Mouse (Mus musculus) hindbrain, embryonic 15.5 days (tissue): ENCODE measurements around the gene Hsd17b3. TPM values are rescaled to one million over a fixed set of nuclear protein-coding genes. Genes with fewer than 3 reads are reported as not detected.

Experiments used
- ATAC-seq: fragments of 200-750 bp; cut with Nextera tagmentation; 2 replicates; pipeline ENCODE4 v1.8.0; 2017; ENCODE audit warnings: low read depth, moderate number of reproducible peaks, moderate TSS enrichment; ENCODE audit not compliant: low FRiP score
- H3K27ac ChIP-seq: fragments of 300-500 bp; sonication (generic); replicated peaks from 2 replicates; pipeline ENCODE4 v1.5.1; 2015; ENCODE audit warnings: mild to moderate bottlenecking, inconsistent platforms
- H3K27me3 ChIP-seq: fragments of 300-500 bp; sonication (generic); 2 replicates; pipeline ENCODE4 v1.6.1; 2015; ENCODE audit warnings: control low read depth, inconsistent platforms
- H3K36me3 ChIP-seq: fragments of 300-500 bp; sonication (generic); 2 replicates; pipeline ENCODE4 v1.6.1; 2015; ENCODE audit warnings: control low read depth, inconsistent platforms
- H3K4me1 ChIP-seq: fragments of 300-500 bp; sonication (generic); replicated peaks from 2 replicates; pipeline ENCODE4 v1.6.1; 2015; ENCODE audit warnings: control low read depth, inconsistent platforms
- H3K4me2 ChIP-seq: fragments of 300-500 bp; sonication (generic); 2 replicates; pipeline ENCODE4 v1.6.1; 2015; ENCODE audit warnings: moderate library complexity, mild to moderate bottlenecking, inconsistent platforms
- H3K4me3 ChIP-seq: fragments of 300-500 bp; sonication (generic); 2 replicates; pipeline ENCODE4 v1.5.1; 2015; ENCODE audit warnings: mild to moderate bottlenecking, inconsistent platforms
- H3K9ac ChIP-seq: fragments of 300-500 bp; sonication (generic); 2 replicates; pipeline ENCODE4 v1.6.1; 2015; ENCODE audit warnings: inconsistent platforms
- H3K9me3 ChIP-seq: fragments of 300-500 bp; sonication (generic); 2 replicates; pipeline ENCODE4 v1.6.1; 2016; ENCODE audit warnings: control low read depth, inconsistent platforms
- WGBS: fragments of 180-500 bp; shearing (Covaris S2); methylation state at CpG from one replicate; pipeline ENCODE4 v1.1.7; 2015; 5-methylcytosine and 5-hydroxymethylcytosine counted together
- polyA plus RNA-seq: library from polyadenylated mRNA; unstranded; fragments of >200 nt; fragmentation: Nextera tagmentation; extraction: Ambion mirVana; gene quantifications from 2 replicates; pipeline ENCODE4 v1.2.1, GENCODE M21; 2015

The Hsd17b3 gene
- not detected in 2 replicates for polyA plus RNA-seq

DNA sequence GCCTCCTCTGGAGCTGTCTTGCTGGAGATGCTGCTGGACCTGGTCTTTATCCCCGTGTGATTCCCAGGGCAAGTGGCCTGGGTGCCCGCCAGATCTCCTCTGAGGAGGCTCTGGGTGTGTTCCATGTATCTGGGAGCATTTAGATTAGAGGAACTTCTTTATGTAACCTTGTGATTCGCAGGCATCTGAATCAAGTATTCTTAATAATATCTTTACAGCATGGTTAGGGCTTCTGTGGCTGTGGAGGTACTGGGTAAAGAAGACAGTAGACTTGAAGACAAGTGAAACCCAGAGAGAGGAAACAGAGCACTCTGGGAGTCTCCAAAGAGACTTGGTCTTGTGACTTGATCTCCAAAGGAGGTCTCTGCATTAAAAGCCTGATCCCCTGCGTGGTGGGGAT, at the start of gene Hsd17b3:
Hsd17b3 (minus strand) TSS at position 101 of the 400 bp plus-strand sequence.
- Histone ChIP-seq H3K36me3 (no peaks in the 10 kb centered on the region), H3K27ac (no peak within 1 kb of the TSS), H3K4me2 (no peak within 1 kb of the TSS), H3K27me3 (no peaks in the 10 kb centered on the region), H3K9ac (no peak within 1 kb of the TSS), H3K4me1 (no peaks in the 10 kb centered on the region), H3K9me3 (no peaks in the 10 kb centered on the region), H3K4me3 (no peak within 1 kb of the TSS)
- 83% methylated on average over 4 of the region's 4 CpGs for WGBS
- no peak for ATAC-seq

DNA sequence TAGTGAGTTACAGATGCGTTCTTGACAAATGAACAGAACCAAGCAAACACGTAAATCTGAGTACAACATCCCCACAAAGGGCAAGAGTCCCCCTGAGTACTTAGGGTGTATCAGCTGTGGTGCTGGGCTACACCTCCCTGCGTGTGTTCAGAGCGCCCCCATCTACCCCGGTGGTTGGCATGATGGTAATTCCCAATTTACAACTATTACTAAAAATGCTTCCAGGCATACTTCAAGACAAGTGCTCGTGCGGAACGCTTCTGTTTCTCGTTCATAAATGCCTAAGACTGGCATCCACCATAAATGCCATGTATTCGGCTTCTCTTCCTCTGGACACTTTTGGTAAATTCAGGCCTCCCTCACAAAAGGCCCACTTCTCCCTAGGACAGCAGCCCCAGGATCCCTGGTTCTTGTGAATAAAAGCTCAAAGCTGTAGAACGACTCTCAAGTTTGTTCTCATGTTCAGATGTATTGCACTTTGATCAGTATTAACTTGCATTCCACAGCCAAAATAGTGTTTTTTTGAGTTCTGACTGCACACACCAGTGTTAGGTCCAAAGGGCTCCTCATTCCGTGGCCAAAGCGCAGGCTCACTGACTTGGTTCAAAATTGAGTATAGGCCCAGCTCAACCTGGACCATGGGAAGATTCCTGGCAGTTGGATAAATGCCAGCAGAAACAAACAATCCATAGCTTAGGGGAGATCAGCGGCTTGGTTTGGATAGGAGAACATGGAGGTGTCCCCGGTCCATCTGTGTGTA, 40.8 kb upstream of the Hsd17b3 start:
- peaks cover 4% of the 10 kb centered on the region; the same call in 1 of the 2 replicates for H3K4me1 ChIP-seq
- H3K9me3 ChIP-seq: no peaks in the 10 kb centered on the region
- peak overlapping the region; percentile 50; the same call in 1 of the 2 replicates for H3K9ac ChIP-seq
- peak overlapping the region; percentile 94 for H3K4me2 ChIP-seq
- H3K36me3 ChIP-seq: no peaks in the 10 kb centered on the region
- peak overlapping the region; percentile 49 for H3K4me3 ChIP-seq
- H3K27me3 ChIP-seq: no peaks in the 10 kb centered on the region
- 39% methylated on average over 15 of the region's 15 CpGs for WGBS
- peak; percentile 79; the same call in 1 of the 2 replicates for ATAC-seq
- no peak overlapping the region for H3K27ac ChIP-seq

DNA sequence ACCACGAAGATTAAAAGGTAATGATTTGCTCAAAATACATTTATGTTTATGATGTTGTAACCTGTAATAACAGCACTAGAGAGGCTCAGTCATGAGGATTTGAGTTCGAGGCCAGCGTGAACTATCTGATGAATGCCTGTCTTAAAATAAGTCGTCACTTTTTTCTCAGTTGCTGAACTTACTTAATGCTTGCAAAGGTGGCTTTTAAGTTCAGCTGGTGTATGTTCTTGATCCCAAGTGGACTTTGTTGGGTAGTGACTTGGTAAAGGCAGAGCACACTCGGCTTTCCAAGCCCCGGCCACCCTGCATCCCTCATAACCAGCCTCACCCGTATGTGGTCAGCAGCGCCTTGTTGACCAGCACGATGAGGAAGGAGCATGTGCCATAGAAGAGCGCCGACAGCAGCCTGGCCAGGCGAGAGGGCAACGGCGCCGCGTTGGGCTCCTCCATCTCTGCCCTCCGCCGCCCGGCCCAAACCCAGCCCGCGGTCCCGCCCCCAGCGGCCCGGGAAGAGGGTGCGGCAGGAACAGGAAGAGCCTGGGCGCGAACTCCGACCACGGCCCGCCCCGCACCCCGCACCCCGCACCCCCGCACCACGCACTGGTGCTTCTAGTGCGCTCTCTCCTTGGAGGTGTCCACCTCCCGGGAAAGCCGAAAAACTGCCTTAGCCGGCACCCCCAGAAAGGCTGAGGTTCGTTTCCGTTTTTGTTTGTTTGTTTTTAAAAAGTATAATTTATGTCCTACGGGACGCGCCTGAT, 40.0 kb upstream of the Hsd17b3 start, which contains the start of gene Slc35d2:
Slc35d2 (minus strand) TSS at position 511 of the 758 bp plus-strand sequence.
- Histone ChIP-seq H3K4me2 (peak within 1 kb of the TSS; percentile 94), H3K4me1 (peaks cover 4% of the 10 kb centered on the region; the same call in 1 of the 2 replicates), H3K27ac (no peak within 1 kb of the TSS), H3K4me3 (peak within 1 kb of the TSS; percentile 49), H3K9me3 (no peaks in the 10 kb centered on the region), H3K27me3 (no peaks in the 10 kb centered on the region), H3K9ac (peak within 1 kb of the TSS; percentile 50), H3K36me3 (no peaks in the 10 kb centered on the region)
- WGBS: 10% methylated on average over 42 of the region's 44 CpGs
- ATAC-seq: peak; percentile 75

DNA sequence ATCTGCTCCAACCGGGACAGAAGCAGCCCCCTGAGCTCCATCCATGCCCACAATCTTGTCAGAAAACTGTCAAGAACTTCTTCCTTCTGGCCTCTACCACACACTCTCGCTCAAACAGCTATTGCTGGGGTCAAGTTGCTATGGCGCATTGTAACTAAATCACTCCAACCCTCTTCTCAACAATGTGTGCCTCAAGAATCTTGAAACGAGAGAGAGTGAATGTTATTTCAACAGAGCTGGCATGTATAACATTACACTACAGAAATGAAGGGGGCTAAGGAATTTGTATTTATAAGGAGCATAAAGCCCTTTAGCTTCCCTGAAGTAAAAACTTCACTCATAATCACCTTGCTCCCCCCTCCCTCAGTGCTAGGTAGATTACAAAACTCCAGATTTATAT, 37.3 kb upstream of the Hsd17b3 start:
- Histone ChIP-seq H3K9me3 (no peaks in the 10 kb centered on the region), H3K4me1 (peaks cover 4% of the 10 kb centered on the region; the same call in 1 of the 2 replicates), H3K27ac (no peak overlapping the region), H3K4me3 (no peak overlapping the region), H3K4me2 (no peak overlapping the region), H3K27me3 (no peaks in the 10 kb centered on the region), H3K9ac (no peak overlapping the region), H3K36me3 (no peaks in the 10 kb centered on the region)
- no peak for ATAC-seq
- WGBS: 57% methylated on average over 4 of the region's 4 CpGs

DNA sequence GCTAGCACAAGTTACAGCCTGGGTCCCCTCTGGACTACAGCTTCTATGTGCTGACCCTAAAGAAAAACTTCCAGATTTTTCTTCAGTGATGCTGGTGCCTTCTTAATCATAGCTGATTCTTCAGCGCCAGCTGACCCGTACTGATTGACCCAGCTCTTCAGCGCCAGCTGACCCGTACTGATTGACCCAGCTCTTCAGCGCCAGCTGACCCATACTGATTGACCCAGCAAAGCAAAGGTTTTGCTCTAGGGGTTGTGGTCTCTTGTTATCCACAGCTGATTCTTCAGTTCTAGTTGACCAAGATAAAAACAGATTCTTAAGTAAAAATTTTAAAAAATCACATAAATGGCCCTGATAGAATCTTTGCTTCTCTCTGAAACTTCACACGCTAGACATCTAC, 35.9 kb upstream of the Hsd17b3 start:
- Histone ChIP-seq H3K4me1 (peaks cover 4% of the 10 kb centered on the region; the same call in 1 of the 2 replicates), H3K4me2 (no peak overlapping the region), H3K27ac (no peak overlapping the region), H3K9ac (no peak overlapping the region), H3K36me3 (no peaks in the 10 kb centered on the region), H3K4me3 (no peak overlapping the region), H3K27me3 (no peaks in the 10 kb centered on the region), H3K9me3 (no peaks in the 10 kb centered on the region)
- ATAC-seq: no peak
- WGBS: 82% methylated on average over 6 of the region's 6 CpGs

DNA sequence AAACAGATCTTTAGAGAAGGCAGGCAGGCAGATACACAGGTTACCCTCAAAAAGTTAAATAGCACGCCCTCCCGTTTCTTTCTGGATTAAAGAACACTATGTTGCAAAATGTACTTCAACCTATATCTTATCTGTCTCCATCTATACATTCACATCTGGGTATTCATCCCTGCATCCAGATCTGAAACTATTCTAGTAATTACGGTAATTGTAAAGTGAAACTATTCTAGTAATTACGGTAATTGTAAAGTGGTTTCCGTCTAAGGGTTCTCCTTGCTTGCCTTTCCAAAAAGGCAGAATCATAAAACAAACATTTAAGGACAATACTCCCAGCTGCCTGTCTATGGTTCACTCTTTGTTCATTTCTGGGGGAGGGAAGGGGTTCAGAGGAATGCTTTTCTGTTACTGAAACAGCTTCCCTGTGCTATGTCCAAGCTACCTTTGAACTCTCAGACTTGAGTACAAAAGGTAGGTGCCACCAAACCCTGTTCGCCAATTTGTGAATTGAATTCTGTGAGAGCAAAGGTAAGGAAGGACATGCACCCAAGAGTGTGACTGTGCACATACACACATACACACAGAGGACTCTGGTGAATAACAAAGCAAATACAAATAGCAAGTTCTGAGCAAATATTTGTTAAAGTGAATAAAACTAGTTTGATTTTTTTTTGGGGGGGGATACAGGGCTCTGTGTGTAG, 34.6 kb upstream of the Hsd17b3 start:
- ATAC-seq: no peak
- H3K9ac ChIP-seq: no peak overlapping the region
- H3K4me2 ChIP-seq: no peak overlapping the region
- no peaks in the 10 kb centered on the region for H3K27me3 ChIP-seq
- no peaks in the 10 kb centered on the region for H3K36me3 ChIP-seq
- H3K4me3 ChIP-seq: no peak overlapping the region
- no peaks in the 10 kb centered on the region for H3K4me1 ChIP-seq
- H3K9me3 ChIP-seq: no peaks in the 10 kb centered on the region
- no peak overlapping the region for H3K27ac ChIP-seq
- 30% methylated on average over 6 of the region's 6 CpGs for WGBS

DNA sequence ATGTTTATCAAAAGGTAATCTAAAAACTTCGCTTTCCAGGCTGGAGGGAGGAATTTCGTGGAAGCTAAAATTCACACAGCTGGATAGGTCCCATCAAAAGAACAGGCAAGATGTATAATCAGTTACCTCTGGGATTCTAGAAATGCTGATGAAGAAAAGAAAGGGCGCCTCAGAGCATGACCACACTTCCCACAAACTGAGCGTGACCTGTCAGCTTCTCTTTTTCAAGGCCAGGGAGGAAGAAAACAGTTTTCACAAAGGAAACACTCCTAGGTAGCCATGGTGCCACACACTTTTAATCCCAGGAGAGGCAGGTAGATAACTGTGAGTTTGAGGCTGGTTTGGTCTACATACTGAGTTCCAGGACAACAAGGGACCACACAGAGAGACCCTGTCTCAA, 31.7 kb upstream of the Hsd17b3 start:
- Histone ChIP-seq H3K9me3 (no peaks in the 10 kb centered on the region), H3K27me3 (no peaks in the 10 kb centered on the region), H3K4me1 (no peaks in the 10 kb centered on the region), H3K27ac (no peak overlapping the region), H3K9ac (no peak overlapping the region), H3K4me3 (no peak overlapping the region), H3K36me3 (no peaks in the 10 kb centered on the region), H3K4me2 (no peak overlapping the region)
- WGBS: 61% methylated on average over 4 of the region's 4 CpGs
- ATAC-seq: no peak

DNA sequence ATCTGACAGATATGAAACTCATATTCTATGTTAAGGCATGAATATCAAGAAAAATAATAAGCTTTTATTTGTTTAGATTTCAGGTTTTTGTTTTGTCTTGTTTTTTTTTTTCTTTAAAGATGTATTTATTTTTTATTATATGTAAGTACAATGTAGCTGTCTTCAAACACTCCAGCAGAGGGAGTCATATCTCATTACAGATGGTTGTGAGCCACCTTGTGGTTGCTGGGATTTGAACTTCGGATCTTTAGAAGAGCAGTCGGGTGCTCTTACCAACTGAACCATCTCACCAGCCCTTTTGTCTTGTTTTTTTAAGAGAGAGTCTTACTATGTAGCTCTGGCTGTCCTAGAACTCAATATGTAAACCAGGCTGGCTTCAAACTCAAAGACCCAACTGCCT, 28.4 kb upstream of the Hsd17b3 start:
- ATAC-seq: no peak
- Histone ChIP-seq H3K4me3 (no peak overlapping the region), H3K27ac (no peak overlapping the region), H3K27me3 (no peaks in the 10 kb centered on the region), H3K36me3 (no peaks in the 10 kb centered on the region), H3K4me1 (no peaks in the 10 kb centered on the region), H3K9me3 (no peaks in the 10 kb centered on the region), H3K9ac (no peak overlapping the region), H3K4me2 (no peak overlapping the region)
- 60% methylated on average over 2 of the region's 2 CpGs for WGBS

DNA sequence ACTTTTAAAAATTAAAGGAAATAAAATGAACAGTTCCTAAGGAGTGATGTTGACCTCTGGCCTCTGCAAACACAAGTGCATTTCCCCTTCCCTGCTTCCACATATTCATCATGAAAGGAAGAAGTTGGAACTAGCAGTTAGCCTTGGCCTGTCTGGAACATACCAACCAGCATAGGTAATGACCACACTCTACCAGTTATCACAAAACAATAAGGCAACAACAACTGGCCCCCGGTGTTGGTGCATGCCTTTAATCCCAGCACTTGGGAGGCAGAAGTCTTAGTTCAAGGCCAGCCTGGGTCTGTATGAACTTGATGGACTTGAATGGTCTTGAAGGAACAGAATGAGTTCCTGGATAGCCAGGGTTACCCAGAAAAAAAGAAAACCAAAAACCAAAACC, 21.4 kb upstream of the Hsd17b3 start:
- no peaks in the 10 kb centered on the region for H3K9me3 ChIP-seq
- WGBS: 96% methylated on average over 1 of the region's 1 CpGs
- peaks cover 12% of the 10 kb centered on the region for H3K4me1 ChIP-seq
- H3K27ac ChIP-seq: no peak overlapping the region
- no peak overlapping the region for H3K4me3 ChIP-seq
- H3K4me2 ChIP-seq: no peak overlapping the region
- H3K27me3 ChIP-seq: no peaks in the 10 kb centered on the region
- no peaks in the 10 kb centered on the region for H3K36me3 ChIP-seq
- no peak for ATAC-seq
- H3K9ac ChIP-seq: no peak overlapping the region

DNA sequence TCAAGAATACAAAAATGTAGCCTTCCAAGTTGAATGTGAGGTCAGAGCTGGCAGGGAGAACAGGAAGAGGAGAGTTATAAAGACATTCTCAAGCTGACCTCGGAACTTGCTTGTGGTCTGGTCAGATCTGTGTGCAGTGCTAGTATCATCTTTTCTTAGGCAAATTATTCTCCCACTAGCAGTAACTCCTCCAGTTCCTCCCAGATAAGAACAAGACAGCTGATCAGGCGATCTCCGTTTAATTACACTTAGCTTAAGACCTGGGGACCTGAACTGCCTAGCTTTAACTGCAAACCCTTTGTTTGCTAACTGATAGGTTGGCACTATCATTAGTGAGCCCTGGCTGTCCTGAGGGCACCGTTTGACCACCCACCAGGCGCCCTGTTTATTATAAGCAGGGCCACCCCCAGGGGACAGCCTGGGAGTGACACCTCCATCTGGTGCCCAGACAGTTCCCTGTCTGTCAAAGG, 19.4 kb upstream of the Hsd17b3 start:
- Histone ChIP-seq H3K4me1 (peaks cover 12% of the 10 kb centered on the region), H3K9ac (no peak overlapping the region), H3K9me3 (no peaks in the 10 kb centered on the region), H3K27ac (no peak overlapping the region), H3K4me2 (peak overlapping the region; percentile 15), H3K36me3 (no peaks in the 10 kb centered on the region), H3K27me3 (no peaks in the 10 kb centered on the region), H3K4me3 (no peak overlapping the region)
- 10% methylated on average over 5 of the region's 5 CpGs for WGBS
- peak; percentile 42; the same call in 1 of the 2 replicates for ATAC-seq

DNA sequence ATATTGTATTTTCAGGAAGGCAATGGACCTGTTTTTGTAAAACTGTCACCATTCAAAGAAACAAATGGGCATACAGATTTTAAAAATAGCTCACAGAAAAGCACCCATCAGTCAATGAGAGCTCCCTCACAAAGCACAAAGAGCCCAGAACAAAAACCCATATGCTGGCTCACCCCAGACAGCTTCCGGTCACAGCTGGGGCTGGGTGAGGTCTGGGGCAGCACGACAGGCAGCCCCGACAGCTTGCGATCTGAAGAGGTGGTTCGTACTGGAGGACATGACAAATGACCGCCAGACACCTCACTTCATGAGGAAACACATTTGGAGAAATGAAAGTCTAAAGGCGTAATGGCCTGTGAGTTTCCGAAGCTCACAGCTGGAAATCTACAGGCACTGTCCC, 18.5 kb upstream of the Hsd17b3 start:
- no peak overlapping the region for H3K9ac ChIP-seq
- ATAC-seq: no peak
- H3K4me2 ChIP-seq: peak overlapping the region; percentile 29
- no peaks in the 10 kb centered on the region for H3K9me3 ChIP-seq
- H3K4me3 ChIP-seq: no peak overlapping the region
- no peak overlapping the region for H3K27ac ChIP-seq
- H3K4me1 ChIP-seq: peaks cover 12% of the 10 kb centered on the region
- no peaks in the 10 kb centered on the region for H3K27me3 ChIP-seq
- no peaks in the 10 kb centered on the region for H3K36me3 ChIP-seq
- 6% methylated on average over 8 of the region's 8 CpGs for WGBS

DNA sequence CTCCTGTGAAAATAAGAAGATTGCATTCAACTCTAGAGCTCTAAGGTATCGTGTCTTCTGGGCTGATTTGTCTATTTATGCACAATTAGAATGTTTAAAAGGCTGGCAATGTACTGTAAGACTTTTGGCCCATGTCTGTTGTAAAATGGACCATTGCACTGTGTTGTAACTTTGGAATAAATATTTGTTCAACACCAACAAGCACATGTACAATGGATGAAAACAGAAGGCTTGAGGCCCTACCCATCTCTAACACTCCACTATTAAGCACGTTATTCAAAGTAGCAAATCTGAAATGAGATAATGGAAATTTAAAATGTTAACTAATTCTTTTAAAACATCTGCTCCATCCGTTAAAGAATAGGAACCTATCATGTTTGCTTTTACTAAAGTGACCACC, 18.1 kb upstream of the Hsd17b3 start:
- no peaks in the 10 kb centered on the region for H3K36me3 ChIP-seq
- ATAC-seq: no peak
- no peaks in the 10 kb centered on the region for H3K9me3 ChIP-seq
- H3K4me2 ChIP-seq: no peak overlapping the region
- H3K4me3 ChIP-seq: no peak overlapping the region
- H3K27ac ChIP-seq: no peak overlapping the region
- peaks cover 12% of the 10 kb centered on the region for H3K4me1 ChIP-seq
- H3K27me3 ChIP-seq: no peaks in the 10 kb centered on the region
- H3K9ac ChIP-seq: no peak overlapping the region
- WGBS: 33% methylated on average over 3 of the region's 3 CpGs
